Mouse (Mus musculus): ENCODE data around the gene Ibtk. TPM values are rescaled to one million over a fixed set of nuclear protein-coding genes. Genes with fewer than 3 reads are reported as not detected.
A peak's percentile ranks its signal among the peaks of the same experiment; 100 is the strongest.
"Not testable (repeated sequence)": the region's sequence is repeated elsewhere in the genome, so short reads cannot be mapped to it uniquely, and the experiment has no call there.

The Ibtk gene
- 22.7 and 25.8 TPM in 2 replicates for polyA plus RNA-seq (2011; ENCODE audit: insufficient read depth, insufficient read length, low replicate concordance, missing spikeins)

DNA sequence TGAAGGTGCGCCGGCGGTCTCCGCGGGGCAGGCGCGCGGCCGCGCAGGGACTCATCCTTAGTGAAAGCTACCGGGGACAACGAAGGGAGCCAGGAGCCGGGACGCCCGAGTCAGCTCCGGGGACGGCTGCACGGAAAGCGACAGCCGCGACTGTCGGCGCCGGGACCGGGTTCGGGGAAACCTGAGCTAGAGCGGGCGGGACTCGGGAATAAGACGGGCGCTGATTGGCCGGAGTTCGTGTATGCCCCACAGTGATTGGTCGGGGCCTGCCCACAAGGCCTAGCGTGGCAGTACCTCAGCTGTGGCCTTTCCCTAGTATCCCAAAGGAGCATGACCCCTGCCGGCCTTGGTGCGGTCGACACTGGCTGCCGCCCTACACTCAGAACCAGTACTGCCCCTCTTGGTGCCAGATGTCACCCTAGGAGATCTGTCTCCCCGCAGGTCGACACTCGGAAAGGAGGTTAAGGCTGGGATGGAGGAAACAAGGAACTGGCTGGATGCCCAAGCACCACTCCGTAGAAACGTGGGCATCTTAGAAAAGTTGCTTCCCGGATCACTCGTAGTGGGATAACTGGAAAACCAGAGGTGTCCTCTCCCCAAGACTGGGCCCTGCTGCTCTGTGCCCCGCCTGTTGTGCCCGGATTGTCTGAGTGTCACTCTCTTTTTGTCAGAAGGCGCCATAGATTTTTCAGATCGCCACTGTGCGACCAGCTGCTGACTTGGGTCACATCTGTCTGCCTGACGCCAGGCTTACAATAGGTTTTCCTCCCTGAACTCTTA lies at the start of gene Ibtk:
Ibtk (minus strand) TSS at position 193 of the 780 bp plus-strand sequence.
- TF ChIP-seq CTCF (IDR thresholded peaks at IDR 0.05; ENCODE audit: control insufficient read depth, insufficient read depth, low read length): peak; percentile 26; the same call in 1 of the 2 replicates
- peak; percentile 94 for TF ChIP-seq POLR2A (IDR thresholded peaks at IDR 0.05; ENCODE audit: borderline replicate concordance, control insufficient read depth, low read depth, low read length)
- H3K27ac ChIP-seq (ENCODE audit: control insufficient read depth, insufficient read depth, low read depth, low read length, poor library complexity): peak within 1 kb of the TSS; percentile 93
- H3K4me1 ChIP-seq (ENCODE audit: control insufficient read depth, insufficient read depth, low read length): no peaks in the 10 kb centered on the region
- H3K4me3 ChIP-seq (replicated peaks; ENCODE audit: control insufficient read depth, low read depth, low read length): peak within 1 kb of the TSS; percentile 93
- under 1% methylated on average over 52 of the region's 52 CpGs for WGBS

DNA sequence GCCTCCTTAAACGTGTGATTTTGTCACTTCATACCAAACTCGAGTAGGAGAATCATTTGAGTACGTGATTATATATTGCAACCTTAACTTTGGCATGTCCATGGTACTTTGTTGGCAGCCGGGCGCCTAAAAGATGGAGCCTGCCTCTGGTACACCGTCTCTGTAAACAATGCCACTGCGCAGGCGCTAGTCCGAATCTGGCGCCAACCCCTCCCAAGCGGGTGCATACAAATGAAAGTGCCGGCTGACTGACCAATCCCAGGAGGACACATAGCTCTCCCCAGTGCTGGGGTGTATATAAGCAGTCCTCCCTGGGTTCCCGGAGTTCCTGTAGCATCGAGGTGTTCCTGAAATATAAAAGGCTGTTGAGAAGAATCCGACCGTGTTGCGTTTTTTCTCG lies 42.4 kb upstream of the Ibtk start:
- H3K4me1 ChIP-seq (ENCODE audit: control insufficient read depth, insufficient read depth, low read length); H3K4me3 ChIP-seq (replicated peaks; ENCODE audit: control insufficient read depth, low read depth, low read length); H3K27ac ChIP-seq (ENCODE audit: control insufficient read depth, insufficient read depth, low read depth, low read length, poor library complexity): not testable (repeated sequence)
- WGBS: 86% methylated on average over 18 of the region's 18 CpGs

- no peak for TF ChIP-seq POLR2A (IDR thresholded peaks at IDR 0.05; ENCODE audit: borderline replicate concordance, control insufficient read depth, low read depth, low read length)
- no peak for TF ChIP-seq CTCF (IDR thresholded peaks at IDR 0.05; ENCODE audit: control insufficient read depth, insufficient read depth, low read length)
- H3K4me1 ChIP-seq (ENCODE audit: control insufficient read depth, insufficient read depth, low read length): no peaks in the 10 kb centered on the region
- WGBS: 93% methylated on average over 4 of the region's 4 CpGs
- no peak overlapping the region for H3K27ac ChIP-seq (ENCODE audit: control insufficient read depth, insufficient read depth, low read depth, low read length, poor library complexity)
- no peak overlapping the region for H3K4me3 ChIP-seq (replicated peaks; ENCODE audit: control insufficient read depth, low read depth, low read length)
Observed at GRCm38 (mm10) chr9:85780249-85780648, 31.1 kb upstream of the Ibtk start.

GRCm38 (mm10) chr9:85779458-85779857 lies 30.3 kb upstream of the Ibtk start:
- Histone ChIP-seq H3K4me1 (ENCODE audit: control insufficient read depth, insufficient read depth, low read length) (no peaks in the 10 kb centered on the region), H3K4me3 (replicated peaks; ENCODE audit: control insufficient read depth, low read depth, low read length) (no peak overlapping the region), H3K27ac (ENCODE audit: control insufficient read depth, insufficient read depth, low read depth, low read length, poor library complexity) (no peak overlapping the region)
- 22% methylated on average over 4 of the region's 4 CpGs for WGBS
- TF ChIP-seq CTCF (IDR thresholded peaks at IDR 0.05; ENCODE audit: control insufficient read depth, insufficient read depth, low read length) (no peak), POLR2A (IDR thresholded peaks at IDR 0.05; ENCODE audit: borderline replicate concordance, control insufficient read depth, low read depth, low read length) (no peak)

- WGBS: 47% methylated on average over 6 of the region's 6 CpGs
- TF ChIP-seq POLR2A (IDR thresholded peaks at IDR 0.05; ENCODE audit: borderline replicate concordance, control insufficient read depth, low read depth, low read length): no peak
- no peak for TF ChIP-seq CTCF (IDR thresholded peaks at IDR 0.05; ENCODE audit: control insufficient read depth, insufficient read depth, low read length)
- no peak overlapping the region for H3K27ac ChIP-seq (ENCODE audit: control insufficient read depth, insufficient read depth, low read depth, low read length, poor library complexity)
- H3K4me3 ChIP-seq (replicated peaks; ENCODE audit: control insufficient read depth, low read depth, low read length): no peak overlapping the region
- H3K4me1 ChIP-seq (ENCODE audit: control insufficient read depth, insufficient read depth, low read length): no peaks in the 10 kb centered on the region
Observed at GRCm38 (mm10) chr9:85777544-85777943, 28.4 kb upstream of the Ibtk start.

DNA sequence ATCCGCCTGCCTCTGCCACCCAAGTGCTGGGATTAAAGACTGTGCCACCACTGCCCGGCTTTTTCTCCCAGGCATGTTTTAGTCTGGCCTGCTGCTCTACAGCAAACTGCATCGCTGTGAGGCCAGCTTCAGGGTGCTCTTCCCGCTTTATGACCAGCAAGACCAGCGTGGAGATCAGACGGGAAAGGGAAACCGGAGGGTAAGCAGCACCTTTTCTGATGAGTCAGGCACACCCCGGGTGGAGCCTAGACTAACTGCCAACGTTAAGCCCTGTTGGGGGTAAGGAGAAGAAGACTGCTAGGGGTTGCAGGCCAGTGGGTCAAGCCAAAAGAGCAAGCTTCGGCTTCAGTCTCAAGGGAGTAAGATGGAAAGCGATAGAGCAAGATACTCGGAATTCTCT lies 23.1 kb upstream of the Ibtk start:
- WGBS: 56% methylated on average over 12 of the region's 12 CpGs
- Histone ChIP-seq H3K4me1 (ENCODE audit: control insufficient read depth, insufficient read depth, low read length) (no peaks in the 10 kb centered on the region; the same call in 1 of the 2 replicates), H3K27ac (ENCODE audit: control insufficient read depth, insufficient read depth, low read depth, low read length, poor library complexity) (no peak overlapping the region), H3K4me3 (replicated peaks; ENCODE audit: control insufficient read depth, low read depth, low read length) (no peak overlapping the region)
- no peak for TF ChIP-seq CTCF (IDR thresholded peaks at IDR 0.05; ENCODE audit: control insufficient read depth, insufficient read depth, low read length)
- TF ChIP-seq POLR2A (IDR thresholded peaks at IDR 0.05; ENCODE audit: borderline replicate concordance, control insufficient read depth, low read depth, low read length): no peak

DNA sequence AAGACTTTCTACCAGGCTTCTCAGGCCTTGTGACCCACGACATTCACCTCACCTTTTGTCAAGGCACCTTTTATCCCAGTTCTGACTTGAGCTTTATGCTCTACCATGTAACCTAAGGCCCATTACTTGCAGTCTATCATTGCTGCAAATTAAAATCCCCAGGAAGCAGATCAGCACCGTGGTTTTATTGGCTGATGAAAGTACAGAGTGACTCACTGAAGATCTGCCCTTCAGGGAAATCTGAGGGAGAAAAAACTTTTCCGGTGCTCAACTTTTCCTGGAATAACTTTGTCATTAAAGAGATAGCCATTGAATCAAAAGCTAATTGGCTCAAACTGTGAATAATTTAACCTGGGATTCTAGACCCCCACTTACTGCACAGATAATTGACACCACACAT lies 22.3 kb upstream of the Ibtk start:
- WGBS: 66% methylated on average over 3 of the region's 3 CpGs
- H3K4me3 ChIP-seq (replicated peaks; ENCODE audit: control insufficient read depth, low read depth, low read length): no peak overlapping the region
- TF ChIP-seq CTCF (IDR thresholded peaks at IDR 0.05; ENCODE audit: control insufficient read depth, insufficient read depth, low read length) (no peak), POLR2A (IDR thresholded peaks at IDR 0.05; ENCODE audit: borderline replicate concordance, control insufficient read depth, low read depth, low read length) (no peak)
- H3K4me1 ChIP-seq (ENCODE audit: control insufficient read depth, insufficient read depth, low read length): no peaks in the 10 kb centered on the region; the same call in 1 of the 2 replicates
- H3K27ac ChIP-seq (ENCODE audit: control insufficient read depth, insufficient read depth, low read depth, low read length, poor library complexity): no peak overlapping the region

GRCm38 (mm10) chr9:85770369-85770768 lies 21.2 kb upstream of the Ibtk start:
- H3K4me1 ChIP-seq (ENCODE audit: control insufficient read depth, insufficient read depth, low read length): no peaks in the 10 kb centered on the region; the same call in 1 of the 2 replicates
- H3K27ac ChIP-seq (ENCODE audit: control insufficient read depth, insufficient read depth, low read depth, low read length, poor library complexity): no peak overlapping the region
- no peak overlapping the region for H3K4me3 ChIP-seq (replicated peaks; ENCODE audit: control insufficient read depth, low read depth, low read length)
- 74% methylated on average over 4 of the region's 4 CpGs for WGBS
- no peak for TF ChIP-seq CTCF (IDR thresholded peaks at IDR 0.05; ENCODE audit: control insufficient read depth, insufficient read depth, low read length)
- TF ChIP-seq POLR2A (IDR thresholded peaks at IDR 0.05; ENCODE audit: borderline replicate concordance, control insufficient read depth, low read depth, low read length): no peak
